Mouse (Mus musculus): Measurements from ENCODE around the gene M1ap. TPM values are rescaled to one million over a fixed set of nuclear protein-coding genes. Genes with fewer than 3 reads are reported as not detected.

The M1ap gene
- polyA plus RNA-seq, 1 experiment from 2014 or later, result not detected

Small RNA genes within 50 kb of the gene (microRNA-seq; reads per million reads assigned to microRNA genes)
- not detected for gene Mir7040

Other genes with a start within 250 kb of the M1ap start
- 143 and 150 TPM in 2 replicates for gene Pole4, start 241.5 kb upstream of the M1ap start, polyA plus RNA-seq (2015; fragmentation: Nextera tagmentation; extraction: Ambion mirVana)
- gene Hk2, start 172.4 kb upstream of the M1ap start, polyA plus RNA-seq (2015; fragmentation: Nextera tagmentation; extraction: Ambion mirVana), result 2.6 and 5.3 TPM in 2 replicates
- 24.3 and 26.1 TPM in 2 replicates for gene Sema4f, start 7.1 kb upstream of the M1ap start, polyA plus RNA-seq (2015; fragmentation: Nextera tagmentation; extraction: Ambion mirVana)
- 2.4 and 6.8 TPM in 2 replicates for gene Dok1, start 86.6 kb downstream of the M1ap start, polyA plus RNA-seq (2015; fragmentation: Nextera tagmentation; extraction: Ambion mirVana)
- gene Loxl3, start 87.3 kb downstream of the M1ap start, polyA plus RNA-seq (2015; fragmentation: Nextera tagmentation; extraction: Ambion mirVana), result 7.6 and 8.6 TPM in 2 replicates
- gene Aup1, start 107.6 kb downstream of the M1ap start, polyA plus RNA-seq (2015; fragmentation: Nextera tagmentation; extraction: Ambion mirVana), result 182 and 185 TPM in 2 replicates
- gene Htra2, start 108.4 kb downstream of the M1ap start, polyA plus RNA-seq (2015; fragmentation: Nextera tagmentation; extraction: Ambion mirVana), result 80.8 and 83.1 TPM in 2 replicates
- 0.45 and 1.7 TPM in 2 replicates for gene Dqx1, start 110.9 kb downstream of the M1ap start, polyA plus RNA-seq (2015; fragmentation: Nextera tagmentation; extraction: Ambion mirVana)
- 2.6 and 4.7 TPM in 2 replicates for gene Tlx2, start 123.4 kb downstream of the M1ap start, polyA plus RNA-seq (2015; fragmentation: Nextera tagmentation; extraction: Ambion mirVana)
- 45.4 and 50.8 TPM in 2 replicates for gene Pcgf1, start 131.0 kb downstream of the M1ap start, polyA plus RNA-seq (2015; fragmentation: Nextera tagmentation; extraction: Ambion mirVana)
- gene Lbx2, start 139.5 kb downstream of the M1ap start, polyA plus RNA-seq (2015; fragmentation: Nextera tagmentation; extraction: Ambion mirVana), result 0.24 and 0.32 TPM in 2 replicates
- 7.0 and 7.7 TPM in 2 replicates for gene Ccdc142, start 154.7 kb downstream of the M1ap start, polyA plus RNA-seq (2015; fragmentation: Nextera tagmentation; extraction: Ambion mirVana)
- gene Gm42688, start 154.7 kb downstream of the M1ap start, polyA plus RNA-seq (2015; fragmentation: Nextera tagmentation; extraction: Ambion mirVana), result 4.8 and 7.6 TPM in 2 replicates
- gene Mrpl53, start 162.1 kb downstream of the M1ap start, polyA plus RNA-seq (2015; fragmentation: Nextera tagmentation; extraction: Ambion mirVana), result 121 and 123 TPM in 2 replicates
- 26.1 and 31.3 TPM in 2 replicates for gene Mogs, start 168.6 kb downstream of the M1ap start, polyA plus RNA-seq (2015; fragmentation: Nextera tagmentation; extraction: Ambion mirVana)
- gene Wbp1, start 174.7 kb downstream of the M1ap start, polyA plus RNA-seq (2015; fragmentation: Nextera tagmentation; extraction: Ambion mirVana), result 146 and 155 TPM in 2 replicates
- gene Ino80b, start 178.5 kb downstream of the M1ap start, polyA plus RNA-seq (2015; fragmentation: Nextera tagmentation; extraction: Ambion mirVana), result 12.0 and 12.3 TPM in 2 replicates
- gene Rtkn, start 188.6 kb downstream of the M1ap start, polyA plus RNA-seq (2015; fragmentation: Nextera tagmentation; extraction: Ambion mirVana), result 17.1 and 23.7 TPM in 2 replicates
- gene Wdr54, start 209.5 kb downstream of the M1ap start, polyA plus RNA-seq (2015; fragmentation: Nextera tagmentation; extraction: Ambion mirVana), result 14.7 and 18.6 TPM in 2 replicates
- 7.9 and 8.2 TPM in 2 replicates for gene 1700003E16Rik, start 209.5 kb downstream of the M1ap start, polyA plus RNA-seq (2015; fragmentation: Nextera tagmentation; extraction: Ambion mirVana)
- gene Dctn1, start 219.0 kb downstream of the M1ap start, polyA plus RNA-seq (2015; fragmentation: Nextera tagmentation; extraction: Ambion mirVana), result 149 and 153 TPM in 2 replicates

Measured in neural tube, embryonic 15.5 days (tissue).